Mouse (Mus musculus) MEL (cell line): Measurements from ENCODE around the gene D630036H23Rik.

Experiments used
- CHD1 ChIP-seq: IDR thresholded peaks from 2 replicates; pipeline ENCODE4 v1.6.1; 2012; ENCODE audit warnings: low read depth, mild to moderate bottlenecking, inconsistent platforms, low read length, improper control_type of control experiment
- CTCF ChIP-seq, 3 experiments: IDR thresholded peaks in 2 of 3; conservative IDR thresholded peaks in 1 of 3; 2 replicates each; pipeline ENCODE4 v1.5.1; 2011 to 2012; ENCODE audit warnings: low read length in 3 of 3, low read depth in 2 of 3, mild to moderate bottlenecking in 2 of 3, improper control_type of control experiment in 1 of 3, inconsistent platforms in 1 of 3, mixed read lengths in 1 of 3, moderate library complexity in 1 of 3; ENCODE audit not compliant: control insufficient read depth in 1 of 3, insufficient read depth in 1 of 3, poor library complexity in 1 of 3, severe bottlenecking in 1 of 3
- EP300 ChIP-seq, 2 experiments: IDR thresholded peaks; 2 replicates each; pipeline ENCODE4 v1.6.1; 2011; ENCODE audit warnings: improper control_type of control experiment in 2 of 2, low read length in 2 of 2, low read depth in 1 of 2, mild to moderate bottlenecking in 1 of 2
- ETS1 ChIP-seq: IDR thresholded peaks from 2 replicates; pipeline ENCODE4 v1.6.1; 2012; ENCODE audit warnings: low read depth, mild to moderate bottlenecking, inconsistent platforms, low read length, improper control_type of control experiment, moderate library complexity
- GATA1 ChIP-seq: IDR thresholded peaks from 2 replicates; pipeline ENCODE4 v1.6.1; 2011; ENCODE audit warnings: low read depth, low read length, improper control_type of control experiment
- KAT2A ChIP-seq: conservative IDR thresholded peaks from 2 replicates; pipeline ENCODE4 v1.6.1; 2012; ENCODE audit warnings: low read depth, low read length, improper control_type of control experiment, inconsistent platforms
- MAFK ChIP-seq: IDR thresholded peaks from 2 replicates; pipeline ENCODE4 v1.6.1; 2011; ENCODE audit warnings: low read depth, mild to moderate bottlenecking, low read length, improper control_type of control experiment, borderline replicate concordance
- MAX ChIP-seq: IDR thresholded peaks from 2 replicates; pipeline ENCODE4 v1.6.1; 2011; ENCODE audit warnings: low read length, improper control_type of control experiment
- MYB ChIP-seq: IDR thresholded peaks from 2 replicates; pipeline ENCODE4 v1.6.1; 2011; ENCODE audit warnings: mild to moderate bottlenecking, low read depth, low read length, improper control_type of control experiment
- POLR2A ChIP-seq, 2 experiments: IDR thresholded peaks; 2 replicates each; pipeline ENCODE4 v1.6.1; 2011 to 2012; ENCODE audit warnings: low read length in 2 of 2, mild to moderate bottlenecking in 2 of 2, control low read depth in 1 of 2, improper control_type of control experiment in 1 of 2, low read depth in 1 of 2, moderate library complexity in 1 of 2; ENCODE audit not compliant: control insufficient read depth in 1 of 2, insufficient read depth in 1 of 2, poor library complexity in 1 of 2
- TAL1 ChIP-seq: IDR thresholded peaks from 2 replicates; pipeline ENCODE4 v1.6.1; 2012; ENCODE audit warnings: mild to moderate bottlenecking, inconsistent platforms, low read length, moderate library complexity, mixed read lengths
- UBTF ChIP-seq: IDR thresholded peaks from 2 replicates; pipeline ENCODE4 v1.6.1; 2012; ENCODE audit warnings: low read depth, mild to moderate bottlenecking, inconsistent platforms, low read length, improper control_type of control experiment, moderate library complexity, borderline replicate concordance; ENCODE audit not compliant: insufficient read depth
- USF1 ChIP-seq: IDR thresholded peaks from 2 replicates; pipeline ENCODE4 v1.6.1; 2014; ENCODE audit warnings: low read depth, mild to moderate bottlenecking, inconsistent platforms, low read length, improper control_type of control experiment, moderate library complexity
- ZNF384 ChIP-seq: IDR thresholded peaks from 2 replicates; pipeline ENCODE4 v1.6.1; 2012; ENCODE audit warnings: low read depth, mild to moderate bottlenecking, inconsistent platforms, low read length, improper control_type of control experiment

GRCm38 (mm10) chr12:36395115-36395514 lies 13.1 kb upstream of the D630036H23Rik start:
- no peak for TF ChIP-seq CTCF (IDR thresholded peaks at IDR 0.05 in 2 of 3, conservative IDR thresholded peaks at IDR 0.05 in 1 of 3; ENCODE audit: control insufficient read depth in 1 of 3, insufficient read depth in 1 of 3, low read depth in 2 of 3, low read length in 3 of 3, poor library complexity in 1 of 3, severe bottlenecking in 1 of 3)
- TF ChIP-seq MAX = no peak
- no peak for TF ChIP-seq MAFK
- no peak for TF ChIP-seq TAL1
- TF ChIP-seq MYB = no peak
- no peak for TF ChIP-seq USF1
- no peak for TF ChIP-seq POLR2A (IDR thresholded peaks at IDR 0.05; ENCODE audit: control insufficient read depth in 1 of 2, insufficient read depth in 1 of 2, low read depth in 1 of 2, low read length in 2 of 2, poor library complexity in 1 of 2)
- no peak for TF ChIP-seq EP300 (IDR thresholded peaks at IDR 0.05; ENCODE audit: low read depth in 1 of 2, low read length in 2 of 2)
- TF ChIP-seq GATA1 = no peak
- no peak for TF ChIP-seq KAT2A
- no peak for TF ChIP-seq ETS1
- no peak for TF ChIP-seq UBTF
- TF ChIP-seq CHD1 = no peak
- no peak for TF ChIP-seq ZNF384
